Mouse (Mus musculus): ENCODE data around the gene Tigd2.

GRCm38 (mm10) chr6:59233191-59233590, 24.5 kb downstream of the Tigd2 start:
- no peak for TF ChIP-seq CTCF (IDR thresholded peaks at IDR 0.05; ENCODE audit: insufficient read depth, low read depth, low read length)
- TF ChIP-seq POLR2A (IDR thresholded peaks at IDR 0.05; ENCODE audit: insufficient read depth, low read depth, low read length) = no peak

Measured in olfactory bulb, adult 2 months (tissue).